Mouse (Mus musculus) hindbrain, embryonic 16.5 days (tissue): ENCODE data around the gene Plekhg6. TPM values are rescaled to one million over a fixed set of nuclear protein-coding genes. Genes with fewer than 3 reads are reported as not detected.

Experiments
- ATAC-seq: fragments of 200-750 bp; cut with Nextera tagmentation; 2 replicates; pipeline ENCODE4 v1.8.0; 2017; ENCODE audit warnings: moderate TSS enrichment, moderate library complexity
- H3K27ac ChIP-seq: fragments of 300-500 bp; sonication (generic); 2 replicates; pipeline ENCODE4 v1.5.1; 2014; ENCODE audit warnings: low read depth, mild to moderate bottlenecking, control low read depth, low read length, moderate library complexity
- H3K27me3 ChIP-seq: fragments of 300-500 bp; sonication (generic); replicated peaks from 2 replicates; pipeline ENCODE4 v1.6.1; 2014; ENCODE audit warnings: low read length; ENCODE audit not compliant: control insufficient read depth, insufficient read depth
- H3K36me3 ChIP-seq: fragments of 300-500 bp; sonication (generic); 2 replicates; pipeline ENCODE4 v1.6.1; 2014; ENCODE audit warnings: mild to moderate bottlenecking, low read length, moderate library complexity, mixed read lengths; ENCODE audit not compliant: control insufficient read depth, insufficient read depth
- H3K4me1 ChIP-seq: fragments of 300-500 bp; sonication (generic); 2 replicates; pipeline ENCODE4 v1.6.1; 2014; ENCODE audit warnings: low read depth, low read length; ENCODE audit not compliant: control insufficient read depth, insufficient read depth
- H3K4me2 ChIP-seq: fragments of 300-500 bp; sonication (generic); 2 replicates; pipeline ENCODE4 v1.6.1; 2014; ENCODE audit warnings: mild to moderate bottlenecking, low read length, control low read depth, moderate library complexity
- H3K4me3 ChIP-seq: fragments of 300-500 bp; sonication (generic); 2 replicates; pipeline ENCODE4 v1.5.1; 2014; ENCODE audit warnings: mild to moderate bottlenecking, low read length, control low read depth, moderate library complexity
- H3K9ac ChIP-seq: fragments of 300-500 bp; sonication (generic); 2 replicates; pipeline ENCODE4 v1.6.1; 2014; ENCODE audit warnings: low read depth, mild to moderate bottlenecking, control low read depth, low read length, moderate library complexity
- H3K9me3 ChIP-seq: fragments of 300-500 bp; sonication (generic); 2 replicates; pipeline ENCODE4 v1.6.1; 2014; ENCODE audit warnings: mild to moderate bottlenecking, low read length, moderate library complexity; ENCODE audit not compliant: control insufficient read depth
- WGBS: fragments of 180-500 bp; shearing (Covaris S2); extraction: QIAGEN DNeasy Blood & Tissue Kit; methylation state at CpG from one replicate; pipeline ENCODE4 v1.1.7; 2014; 5-methylcytosine and 5-hydroxymethylcytosine counted together
- polyA plus RNA-seq: library from polyadenylated mRNA; unstranded; fragments of >200 nt; fragmentation: Nextera tagmentation; extraction: Ambion mirVana; gene quantifications from 2 replicates; pipeline ENCODE4 v1.2.1, GENCODE M21; 2015

Gene Plekhg6
- polyA plus RNA-seq, 1 experiment from 2014 or later = 0.30 TPM

DNA sequence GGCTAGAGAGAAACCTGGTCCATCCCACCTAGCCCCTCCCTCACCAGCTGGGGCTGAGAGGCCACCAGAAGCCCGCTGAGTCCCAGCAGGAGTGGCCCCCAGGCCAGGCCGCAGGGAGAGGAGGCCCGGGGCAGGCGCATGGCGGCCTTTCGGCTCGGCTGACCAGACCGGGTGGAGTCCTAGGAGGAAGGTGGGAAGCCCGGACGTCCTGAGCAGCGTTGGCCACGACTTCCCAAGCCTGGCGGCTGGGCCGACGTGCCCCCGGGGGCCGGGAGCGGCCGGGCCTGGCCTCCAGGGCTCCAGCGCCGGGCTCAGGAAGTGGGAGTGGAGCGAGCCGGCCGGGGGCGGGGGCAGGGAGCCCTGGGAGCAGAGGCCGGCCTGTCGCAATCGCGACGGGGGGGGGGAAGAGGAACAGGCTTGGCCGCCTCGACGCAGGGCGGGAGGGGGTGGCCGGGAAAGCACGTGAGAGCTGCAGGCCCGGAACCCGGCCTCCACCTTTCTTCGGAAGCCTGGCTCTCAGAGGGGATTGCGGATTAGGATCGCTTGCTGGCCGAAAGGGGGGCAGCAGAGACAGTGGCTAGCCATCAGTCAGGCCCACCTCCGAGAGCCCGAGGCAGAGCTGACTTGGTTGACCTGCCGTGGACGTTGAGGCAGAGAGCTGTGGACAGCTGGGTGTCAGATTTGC, 66.9 kb downstream of the Plekhg6 start, which contains the start of gene Ltbr:
TSS of gene Ltbr (minus strand) at position 340 of the 685 bp plus-strand sequence.
- WGBS = 4% methylated on average over 37 of the region's 46 CpGs
- peak within 1 kb of the TSS; percentile 65 for H3K9ac ChIP-seq
- H3K4me1 ChIP-seq = peaks cover 14% of the 10 kb centered on the region; the same call in 1 of the 2 replicates
- H3K9me3 ChIP-seq = no peaks in the 10 kb centered on the region
- peak within 1 kb of the TSS; percentile 37 for H3K4me3 ChIP-seq
- H3K27me3 ChIP-seq = no peaks in the 10 kb centered on the region
- no peaks in the 10 kb centered on the region for H3K36me3 ChIP-seq
- ATAC-seq = peak; percentile 78
- peak within 1 kb of the TSS; percentile 56 for H3K4me2 ChIP-seq
- no peak within 1 kb of the TSS for H3K27ac ChIP-seq

Other genes starting within 250 kb of the Plekhg6 start
- 48.6 and 50.7 TPM in 2 replicates for gene Nop2, start 248.9 kb downstream of the Plekhg6 start, polyA plus RNA-seq
- gene Iffo1, start 235.6 kb downstream of the Plekhg6 start, polyA plus RNA-seq = 20.3 and 21.9 TPM in 2 replicates
- 1,587 and 1,624 TPM in 2 replicates for gene Gapdh, start 214.3 kb downstream of the Plekhg6 start, polyA plus RNA-seq
- gene Ncapd2, start 189.1 kb downstream of the Plekhg6 start, polyA plus RNA-seq = 37.7 and 50.2 TPM in 2 replicates
- 140 and 154 TPM in 2 replicates for gene Mrpl51, start 189.0 kb downstream of the Plekhg6 start, polyA plus RNA-seq
- gene Vamp1, start 165.2 kb downstream of the Plekhg6 start, polyA plus RNA-seq = 41.2 and 52.8 TPM in 2 replicates
- gene Tapbpl, start 148.9 kb downstream of the Plekhg6 start, polyA plus RNA-seq = 7.7 and 9.1 TPM in 2 replicates
- 1.1 and 1.4 TPM in 2 replicates for gene Cd27, start 143.8 kb downstream of the Plekhg6 start, polyA plus RNA-seq
- 0.10 TPM in 1 of 2 replicates, not detected in the other for gene Tuba3a, start 94.8 kb downstream of the Plekhg6 start, polyA plus RNA-seq
- 16.4 and 18.7 TPM in 2 replicates for gene Ltbr, start 66.9 kb downstream of the Plekhg6 start, polyA plus RNA-seq
- 0.69 and 0.70 TPM in 2 replicates for gene Scnn1a, start 60.1 kb downstream of the Plekhg6 start, polyA plus RNA-seq
- gene Tnfrsf1a, start 31.4 kb downstream of the Plekhg6 start, polyA plus RNA-seq = 15.1 and 18.3 TPM in 2 replicates
- gene Cd9, start 114.0 kb upstream of the Plekhg6 start, polyA plus RNA-seq = 127 and 137 TPM in 2 replicates
- 9.7 and 12.9 TPM in 2 replicates for gene Vwf, start 166.0 kb upstream of the Plekhg6 start, polyA plus RNA-seq